Mouse (Mus musculus) limb, embryonic 15.5 days (tissue): Measurements from ENCODE around the gene Cdc42bpa. TPM values are rescaled to one million over a fixed set of nuclear protein-coding genes. Genes with fewer than 3 reads are reported as not detected.
A peak's percentile ranks its signal among the peaks of the same experiment; 100 is the strongest.

ENCODE experiments used
- ATAC-seq: fragments of 200-750 bp; cut with Nextera tagmentation; 2 replicates; pipeline ENCODE4 v1.8.0; 2017; ENCODE audit warnings: low read depth, moderate TSS enrichment; ENCODE audit not compliant: insufficient number of reproducible peaks, low FRiP score, low TSS enrichment
- H3K27ac ChIP-seq: fragments of 300-500 bp; sonication (generic); 2 replicates; pipeline ENCODE4 v1.5.1; 2015; ENCODE audit warnings: moderate library complexity, mild to moderate bottlenecking, inconsistent platforms
- H3K27me3 ChIP-seq: fragments of 300-500 bp; sonication (generic); 2 replicates; pipeline ENCODE4 v1.6.1; 2015; ENCODE audit warnings: inconsistent platforms
- H3K36me3 ChIP-seq: fragments of 300-500 bp; sonication (generic); 2 replicates; pipeline ENCODE4 v1.6.1; 2015; ENCODE audit warnings: inconsistent platforms
- H3K4me1 ChIP-seq: fragments of 300-500 bp; sonication (generic); 2 replicates; pipeline ENCODE4 v1.6.1; 2015; ENCODE audit warnings: inconsistent platforms
- H3K4me2 ChIP-seq: fragments of 300-500 bp; sonication (generic); 2 replicates; pipeline ENCODE4 v1.6.1; 2015; ENCODE audit warnings: mild to moderate bottlenecking, inconsistent platforms
- H3K4me3 ChIP-seq: fragments of 300-500 bp; sonication (generic); 2 replicates; pipeline ENCODE4 v1.5.1; 2015; ENCODE audit warnings: mild to moderate bottlenecking, inconsistent platforms
- H3K9ac ChIP-seq: fragments of 300-500 bp; sonication (generic); 2 replicates; pipeline ENCODE4 v1.6.1; 2015; ENCODE audit warnings: inconsistent platforms
- H3K9me3 ChIP-seq: fragments of 300-500 bp; sonication (generic); 2 replicates; pipeline ENCODE4 v1.6.1; 2016; ENCODE audit warnings: inconsistent platforms
- WGBS: fragments of 180-500 bp; shearing (Covaris S2); methylation state at CpG from one replicate; pipeline ENCODE4 v1.1.7; 2015; 5-methylcytosine and 5-hydroxymethylcytosine counted together
- polyA plus RNA-seq: library from polyadenylated mRNA; unstranded; fragments of >200 nt; fragmentation: Nextera tagmentation; extraction: Ambion mirVana; gene quantifications from 2 replicates; pipeline ENCODE4 v1.2.1, GENCODE M21; 2015

Gene Cdc42bpa
- polyA plus RNA-seq, 1 experiment from 2014 or later: 17.6 TPM

DNA sequence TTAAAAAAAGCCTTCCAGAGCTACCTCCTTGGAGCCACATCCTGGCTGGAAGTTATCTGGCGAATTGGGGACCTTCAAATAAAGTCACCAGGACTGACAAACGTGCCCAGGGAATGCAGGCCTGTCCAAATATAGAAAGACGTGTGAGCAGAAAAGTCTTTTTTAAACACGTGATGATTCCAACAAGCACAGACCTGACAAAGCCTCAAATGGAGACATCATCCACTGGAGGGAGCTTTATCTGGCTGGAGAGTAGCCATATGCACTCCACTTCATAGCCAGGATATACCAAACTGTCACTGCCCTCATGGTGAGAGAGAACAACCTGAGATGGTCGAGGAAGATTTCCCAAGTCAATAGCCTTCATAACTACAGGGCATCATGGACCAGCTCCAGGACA is 225.6 kb downstream of the Cdc42bpa start:
- no peak for ATAC-seq
- WGBS: 58% methylated on average over 5 of the region's 5 CpGs

DNA sequence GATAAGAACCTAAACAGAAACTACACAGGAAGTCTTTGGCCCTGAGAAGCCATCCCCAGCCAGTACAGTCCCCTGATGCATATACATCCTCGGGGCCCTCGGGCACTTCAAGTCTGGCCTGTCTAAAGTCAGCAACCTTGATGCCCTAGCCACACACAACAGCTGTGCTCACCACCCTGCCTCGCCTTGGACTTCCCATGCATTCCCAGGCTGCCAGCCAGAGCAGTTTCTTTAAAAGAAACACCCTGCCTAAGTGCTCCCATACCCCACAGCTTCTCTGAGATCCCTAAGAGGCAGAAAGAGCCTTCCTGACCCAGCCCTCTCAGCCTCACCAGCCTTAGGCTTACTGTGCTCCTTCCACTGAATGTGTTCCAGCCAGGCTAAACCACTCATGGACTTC is 226.1 kb downstream of the Cdc42bpa start:
- Histone ChIP-seq H3K36me3 (no peaks in the 10 kb centered on the region), H3K27ac (no peak overlapping the region), H3K27me3 (no peaks in the 10 kb centered on the region), H3K9me3 (no peaks in the 10 kb centered on the region), H3K4me3 (no peak overlapping the region), H3K4me1 (no peaks in the 10 kb centered on the region), H3K9ac (no peak overlapping the region), H3K4me2 (no peak overlapping the region)
- WGBS: 74% methylated on average over 3 of the region's 3 CpGs
- no peak for ATAC-seq

More for the DNA sequence above, 225.6 kb downstream of the Cdc42bpa start:
- no peaks in the 10 kb centered on the region for H3K9me3 ChIP-seq
- H3K4me1 ChIP-seq: no peaks in the 10 kb centered on the region
- no peak overlapping the region for H3K4me2 ChIP-seq
- H3K36me3 ChIP-seq: no peaks in the 10 kb centered on the region
- no peaks in the 10 kb centered on the region for H3K27me3 ChIP-seq
- no peak overlapping the region for H3K4me3 ChIP-seq
- H3K27ac ChIP-seq: no peak overlapping the region
- H3K9ac ChIP-seq: no peak overlapping the region

DNA sequence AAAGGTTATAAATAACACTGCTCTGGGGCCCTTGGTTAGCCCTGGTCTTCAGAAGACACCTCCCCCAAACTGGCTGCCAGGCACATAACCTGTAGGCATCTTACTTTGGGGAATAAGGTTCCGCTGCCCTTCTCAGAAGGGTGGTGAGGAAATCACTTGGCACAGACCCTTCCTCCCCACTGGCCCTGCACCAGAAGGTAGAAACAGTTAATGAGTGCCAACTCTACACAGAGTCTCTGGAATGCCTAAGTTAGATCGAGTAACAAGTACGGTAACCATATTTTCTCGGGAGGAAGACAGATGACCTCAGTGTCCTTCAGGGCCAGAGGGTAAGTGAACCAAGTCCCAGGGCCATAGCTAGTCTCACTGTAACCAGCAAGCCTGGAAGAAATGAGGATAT is 228.7 kb downstream of the Cdc42bpa start:
- 0 out of 2 replicates have a peak, but pooled peaks cover under 1% of the 10 kb centered on the region for H3K27me3 ChIP-seq
- WGBS: 61% methylated on average over 4 of the region's 4 CpGs
- H3K4me2 ChIP-seq: no peak overlapping the region
- no peak overlapping the region for H3K9ac ChIP-seq
- no peaks in the 10 kb centered on the region for H3K9me3 ChIP-seq
- H3K4me1 ChIP-seq: no peaks in the 10 kb centered on the region
- no peaks in the 10 kb centered on the region for H3K36me3 ChIP-seq
- no peak for ATAC-seq
- H3K4me3 ChIP-seq: no peak overlapping the region
- H3K27ac ChIP-seq: no peak overlapping the region

DNA sequence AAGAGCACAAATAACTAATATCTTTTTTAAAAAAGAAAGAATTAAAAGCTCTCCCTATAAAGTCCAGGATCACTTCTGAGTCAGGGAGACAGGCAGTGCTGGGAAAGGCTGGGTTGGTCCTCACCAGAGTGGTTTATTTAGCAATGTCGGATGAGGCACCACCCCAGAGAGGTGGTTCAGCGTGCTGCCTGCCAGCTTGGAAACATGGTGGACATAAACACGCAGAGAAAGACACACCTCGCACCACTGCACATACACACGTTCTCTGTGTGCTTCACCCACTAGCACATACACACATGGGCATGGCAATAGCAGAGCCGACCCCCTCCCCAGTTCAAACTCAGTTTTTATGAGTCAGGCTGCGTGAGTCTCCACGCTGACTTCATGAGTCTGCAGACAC is 230.8 kb downstream of the Cdc42bpa start:
- no peak for ATAC-seq
- H3K4me1 ChIP-seq: peaks cover 14% of the 10 kb centered on the region
- H3K4me2 ChIP-seq: no peak overlapping the region
- H3K27me3 ChIP-seq: 0 out of 2 replicates have a peak, but pooled peaks cover 2% of the 10 kb centered on the region
- no peak overlapping the region for H3K9ac ChIP-seq
- H3K27ac ChIP-seq: no peak overlapping the region
- no peaks in the 10 kb centered on the region for H3K36me3 ChIP-seq
- no peak overlapping the region for H3K4me3 ChIP-seq
- H3K9me3 ChIP-seq: no peaks in the 10 kb centered on the region
- WGBS: 69% methylated on average over 8 of the region's 8 CpGs

DNA sequence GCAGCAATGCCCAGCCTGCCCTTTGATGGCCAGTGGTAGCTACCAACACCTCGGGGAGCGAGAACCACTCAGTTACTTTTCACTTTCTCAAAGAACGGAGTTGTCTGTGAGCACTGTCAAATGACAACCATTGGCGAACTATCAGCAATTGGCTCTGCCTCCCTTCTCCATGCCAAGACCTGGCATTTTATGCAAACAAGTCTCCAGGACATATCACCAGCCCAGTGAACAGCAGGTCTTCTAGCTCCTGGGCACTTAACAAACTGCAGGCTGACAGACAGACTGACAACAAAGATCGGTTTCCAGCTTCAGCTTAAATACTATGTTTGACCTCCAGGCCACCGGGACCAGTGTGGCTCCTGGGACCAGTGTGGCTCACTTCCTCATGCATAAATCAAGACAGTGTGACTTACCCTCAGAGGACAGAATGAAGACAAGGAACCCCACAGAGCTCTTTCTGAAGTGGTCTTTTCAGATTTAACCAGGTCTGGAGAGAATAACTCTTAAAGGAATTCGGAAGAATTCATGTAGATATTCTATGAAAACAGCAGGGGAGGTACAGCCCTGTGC is 231.5 kb downstream of the Cdc42bpa start:
- H3K9me3 ChIP-seq: no peaks in the 10 kb centered on the region
- H3K4me2 ChIP-seq: no peak overlapping the region
- no peak overlapping the region for H3K27ac ChIP-seq
- H3K36me3 ChIP-seq: no peaks in the 10 kb centered on the region
- WGBS: 63% methylated on average over 7 of the region's 7 CpGs
- H3K27me3 ChIP-seq: 0 out of 2 replicates have a peak, but pooled peaks cover 2% of the 10 kb centered on the region
- H3K4me3 ChIP-seq: no peak overlapping the region
- peaks cover 16% of the 10 kb centered on the region for H3K4me1 ChIP-seq
- no peak overlapping the region for H3K9ac ChIP-seq
- no peak for ATAC-seq

DNA sequence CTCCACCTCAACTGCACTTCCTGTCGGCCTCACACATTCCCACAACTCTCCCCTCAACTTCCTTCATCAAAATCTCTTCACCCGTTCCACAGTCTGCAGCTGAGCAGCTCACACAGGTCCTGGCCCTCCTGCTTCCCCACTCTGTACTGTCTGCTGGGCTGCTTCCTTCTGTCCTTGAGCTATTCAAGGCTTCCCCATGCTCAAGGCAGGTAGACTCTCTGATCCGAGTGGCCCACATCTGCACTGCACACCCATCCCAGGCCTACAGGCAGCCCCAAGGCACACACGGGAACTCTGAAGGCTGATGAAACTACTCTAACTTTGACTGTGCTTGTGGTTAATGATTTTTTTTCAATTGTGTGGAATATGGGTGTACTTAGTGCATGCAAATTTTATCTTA is 232.6 kb downstream of the Cdc42bpa start:
- 0 out of 2 replicates have a peak, but pooled peaks cover 2% of the 10 kb centered on the region for H3K27me3 ChIP-seq
- peaks cover 16% of the 10 kb centered on the region for H3K4me1 ChIP-seq
- H3K27ac ChIP-seq: no peak overlapping the region
- H3K4me2 ChIP-seq: no peak overlapping the region
- no peaks in the 10 kb centered on the region for H3K36me3 ChIP-seq
- H3K9me3 ChIP-seq: no peaks in the 10 kb centered on the region
- WGBS: 48% methylated on average over 4 of the region's 4 CpGs
- no peak overlapping the region for H3K9ac ChIP-seq
- no peak overlapping the region for H3K4me3 ChIP-seq
- no peak for ATAC-seq

DNA sequence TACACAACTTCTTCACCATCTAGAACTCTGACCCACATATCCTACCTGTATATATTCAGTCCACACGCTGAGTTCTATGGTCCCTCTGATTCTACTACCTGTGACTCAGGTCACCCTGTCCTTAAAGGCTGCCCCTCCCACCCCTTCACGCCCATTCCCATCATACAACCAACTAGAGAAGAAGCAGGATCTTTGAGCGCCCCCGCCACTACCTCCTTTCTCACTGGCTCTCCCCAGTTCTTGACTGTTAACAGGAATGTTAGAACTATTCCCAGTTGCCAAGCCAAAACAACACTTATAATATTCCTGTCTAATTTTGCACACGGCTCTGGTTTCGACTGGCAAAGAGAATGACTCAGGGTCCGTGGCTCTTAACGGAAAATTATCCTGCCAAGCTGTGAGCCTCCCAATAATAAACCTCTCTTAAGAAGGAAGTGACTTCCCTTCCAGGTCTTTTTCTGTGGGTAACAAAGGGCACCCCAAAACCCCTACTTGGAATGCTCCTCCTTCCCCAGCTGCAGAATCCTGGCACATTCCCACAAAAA is 233.2 kb downstream of the Cdc42bpa start:
- H3K27me3 ChIP-seq: 0 out of 2 replicates have a peak, but pooled peaks cover 2% of the 10 kb centered on the region
- H3K9me3 ChIP-seq: no peaks in the 10 kb centered on the region
- H3K9ac ChIP-seq: no peak overlapping the region
- H3K4me2 ChIP-seq: no peak overlapping the region
- 74% methylated on average over 8 of the region's 8 CpGs for WGBS
- H3K27ac ChIP-seq: no peak overlapping the region
- H3K4me3 ChIP-seq: no peak overlapping the region
- H3K4me1 ChIP-seq: peaks cover 16% of the 10 kb centered on the region
- H3K36me3 ChIP-seq: no peaks in the 10 kb centered on the region
- ATAC-seq: no peak

DNA sequence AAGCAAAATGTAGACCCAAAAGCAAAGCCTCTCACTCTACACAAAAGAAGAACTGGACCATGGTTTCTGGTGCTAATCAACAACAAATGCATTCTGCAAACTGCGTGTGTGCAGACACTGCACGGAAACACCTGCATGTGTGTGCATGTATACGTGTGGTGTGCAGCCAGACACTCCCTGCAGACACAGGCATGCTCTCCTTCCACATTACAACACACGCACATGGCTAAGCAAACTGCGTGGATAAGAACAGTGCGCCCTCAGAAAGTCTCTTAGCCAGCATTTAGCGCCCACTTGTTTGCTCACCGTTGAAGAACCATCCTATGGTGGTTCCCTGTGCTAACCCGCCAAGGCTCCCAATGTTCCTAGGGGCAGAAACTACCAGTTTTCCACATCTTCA is 233.8 kb downstream of the Cdc42bpa start:
- Histone ChIP-seq H3K27me3 (0 out of 2 replicates have a peak, but pooled peaks cover 2% of the 10 kb centered on the region), H3K4me3 (no peak overlapping the region), H3K36me3 (no peaks in the 10 kb centered on the region), H3K4me1 (peaks cover 16% of the 10 kb centered on the region), H3K9me3 (no peaks in the 10 kb centered on the region), H3K9ac (no peak overlapping the region), H3K27ac (no peak overlapping the region), H3K4me2 (no peak overlapping the region)
- ATAC-seq: no peak
- WGBS: 82% methylated on average over 9 of the region's 9 CpGs

DNA sequence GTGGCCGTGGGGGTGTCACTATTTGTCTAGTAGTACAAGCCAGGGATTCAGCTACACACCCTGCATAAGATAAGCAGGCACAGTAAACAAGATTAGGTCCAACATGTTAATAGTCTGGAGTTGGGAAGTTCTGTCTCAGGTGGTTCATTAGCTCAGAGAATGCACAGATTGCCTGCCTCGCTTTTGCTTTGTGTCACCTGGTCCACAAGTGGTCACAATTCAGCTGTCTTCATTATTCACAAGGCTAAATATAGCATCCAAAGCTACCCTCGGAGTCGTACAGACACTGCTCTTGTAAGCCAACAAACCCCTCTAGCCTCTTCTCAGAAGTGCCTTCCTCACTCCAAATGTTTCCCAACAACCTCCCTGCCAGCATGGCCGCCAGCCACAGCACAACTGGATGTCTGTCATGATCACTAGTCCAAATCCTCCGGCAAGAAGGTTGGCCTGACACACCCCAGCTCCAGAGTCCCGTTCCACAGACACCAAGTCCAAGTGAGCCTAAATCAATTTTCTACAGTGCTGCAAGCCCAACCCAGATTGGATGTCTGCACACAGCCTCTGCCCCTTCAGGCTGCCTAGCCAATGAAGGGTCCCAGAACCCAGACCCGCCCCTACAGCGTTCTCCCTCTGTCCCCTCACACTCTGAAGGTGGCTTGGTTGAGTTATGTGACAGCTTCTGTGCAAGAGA is 234.7 kb downstream of the Cdc42bpa start:
- peak; percentile 3; the same call in 1 of the 2 replicates for ATAC-seq
- H3K27me3 ChIP-seq: 0 out of 2 replicates have a peak, but pooled peaks cover 2% of the 10 kb centered on the region
- H3K36me3 ChIP-seq: no peaks in the 10 kb centered on the region
- H3K9me3 ChIP-seq: no peaks in the 10 kb centered on the region
- H3K27ac ChIP-seq: no peak overlapping the region
- peak overlapping the region; percentile 66 for H3K4me3 ChIP-seq
- no peak overlapping the region; the same call in 1 of the 2 replicates for H3K9ac ChIP-seq
- peaks cover 16% of the 10 kb centered on the region for H3K4me1 ChIP-seq
- 26% methylated on average over 9 of the region's 9 CpGs for WGBS
- H3K4me2 ChIP-seq: peak overlapping the region; percentile 90

DNA sequence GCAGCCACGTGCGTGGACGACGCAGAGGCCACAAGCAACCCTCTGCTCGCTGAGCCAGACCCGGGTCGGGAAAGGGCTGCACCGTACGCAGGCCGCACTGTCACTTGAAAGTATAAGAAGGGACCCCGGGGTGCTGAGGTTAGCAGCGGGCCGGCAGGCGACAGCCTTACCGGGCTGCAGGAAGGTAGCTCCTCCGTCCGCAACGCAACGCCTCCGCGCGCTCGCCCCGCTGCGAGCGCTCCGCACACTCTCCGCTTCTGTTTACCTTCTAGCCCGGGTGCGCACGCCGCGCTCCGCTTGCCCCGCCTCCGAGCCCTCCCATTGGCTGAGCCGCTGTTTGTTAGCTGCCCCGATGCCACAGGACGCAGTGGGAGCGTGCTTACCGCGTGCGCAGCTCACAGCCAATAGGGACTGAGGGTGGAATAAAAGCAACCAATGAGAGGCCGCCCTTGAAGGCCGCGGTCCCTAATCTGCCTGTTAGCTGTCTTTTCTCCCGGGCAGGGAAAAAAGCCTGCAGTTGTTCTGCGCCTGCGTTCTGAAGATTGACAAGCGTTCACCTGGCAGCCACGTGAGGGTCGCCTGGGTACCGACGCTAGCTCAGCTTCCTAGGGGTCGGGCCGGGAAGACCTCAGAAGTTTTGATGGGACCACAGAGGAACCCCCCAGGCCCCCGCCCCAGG is 235.6 kb downstream of the Cdc42bpa start:
- no peak overlapping the region for H3K27ac ChIP-seq
- under 1% methylated on average over 57 of the region's 57 CpGs for WGBS

DNA sequence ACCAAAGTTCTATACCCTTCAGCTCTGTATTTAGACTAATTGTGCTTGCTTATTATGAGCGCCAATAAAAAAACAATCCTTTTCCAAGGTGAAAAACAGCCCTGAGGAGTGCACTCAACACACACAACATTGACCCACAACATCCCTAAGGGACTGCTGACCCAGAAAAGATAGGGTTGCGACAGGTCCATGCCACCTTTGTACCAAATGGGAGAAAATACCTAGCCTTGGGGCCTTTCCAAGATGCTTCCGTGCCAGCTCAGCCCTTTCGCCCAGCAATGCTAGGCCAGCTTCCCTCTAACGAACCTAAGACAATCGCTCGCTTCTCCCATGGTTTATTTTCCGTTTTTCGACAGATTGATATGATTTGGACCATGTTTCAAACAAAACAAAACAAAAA is 236.2 kb downstream of the Cdc42bpa start:
- H3K27me3 ChIP-seq: 0 out of 2 replicates have a peak, but pooled peaks cover 2% of the 10 kb centered on the region
- 89% methylated on average over 9 of the region's 9 CpGs for WGBS
- no peaks in the 10 kb centered on the region for H3K9me3 ChIP-seq
- no peak for ATAC-seq
- H3K4me1 ChIP-seq: peaks cover 16% of the 10 kb centered on the region
- H3K9ac ChIP-seq: no peak overlapping the region
- H3K27ac ChIP-seq: no peak overlapping the region
- H3K4me2 ChIP-seq: peak overlapping the region; percentile 90
- H3K36me3 ChIP-seq: no peaks in the 10 kb centered on the region
- peak overlapping the region; percentile 66; the same call in 1 of the 2 replicates for H3K4me3 ChIP-seq

More for the DNA sequence above, 235.6 kb downstream of the Cdc42bpa start:
- peak overlapping the region; percentile 66 for H3K4me3 ChIP-seq
- ATAC-seq: peak; percentile 98
- H3K4me1 ChIP-seq: peaks cover 16% of the 10 kb centered on the region
- H3K9ac ChIP-seq: peak overlapping the region; percentile 42
- no peaks in the 10 kb centered on the region for H3K36me3 ChIP-seq
- peak overlapping the region; percentile 90 for H3K4me2 ChIP-seq
- H3K27me3 ChIP-seq: 0 out of 2 replicates have a peak, but pooled peaks cover 2% of the 10 kb centered on the region
- no peaks in the 10 kb centered on the region for H3K9me3 ChIP-seq
